Mouse (Mus musculus): ENCODE data around the gene Tesk2. TPM values are rescaled to one million over a fixed set of nuclear protein-coding genes. Genes with fewer than 3 reads are reported as not detected.

Tesk2 gene
- polyA plus RNA-seq, 1 experiment = 3.1 TPM

DNA sequence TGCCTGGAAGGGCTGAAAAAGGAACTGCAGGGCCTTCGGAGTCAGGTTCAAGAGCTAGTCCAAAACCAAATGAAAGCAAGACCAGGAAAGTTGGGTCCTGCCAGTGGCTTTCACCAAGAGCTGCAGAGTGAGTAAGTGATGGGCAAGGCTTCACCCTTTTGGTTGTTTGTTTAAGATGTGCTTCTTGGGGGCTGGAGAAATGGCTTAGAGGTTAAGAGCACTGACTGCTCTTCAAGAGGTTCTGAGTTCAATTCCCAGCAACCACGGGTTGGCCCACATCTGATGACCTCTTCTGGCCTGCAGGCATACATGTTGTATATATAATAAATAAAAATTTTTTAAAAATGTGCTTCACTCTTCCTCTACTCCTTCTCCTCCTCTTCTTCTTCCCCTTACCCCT lies 10.6 kb upstream of the Tesk2 start:
- Histone ChIP-seq H3K36me3 (ENCODE audit: control insufficient read depth, insufficient read depth, low read length) (peaks cover 4% of the 10 kb centered on the region; the same call in 1 of the 2 replicates), H3K4me3 (ENCODE audit: extremely low read depth, insufficient read depth, insufficient read length) (no peak overlapping the region), H3K4me1 (ENCODE audit: control insufficient read depth, insufficient read depth, insufficient read length) (no peaks in the 10 kb centered on the region; the same call in 1 of the 2 replicates), H3K27ac (ENCODE audit: insufficient read depth, low read length) (no peak overlapping the region), H3K27me3 (ENCODE audit: control insufficient read depth, insufficient read depth, low read length) (no peaks in the 10 kb centered on the region)
- 86% methylated on average over 2 of the region's 2 CpGs for WGBS
- TF ChIP-seq CTCF (IDR thresholded peaks at IDR 0.05; ENCODE audit: extremely low read depth, insufficient read depth, insufficient read length, insufficient replicate concordance) (no peak), POLR2A (IDR thresholded peaks at IDR 0.05; ENCODE audit: low read depth, low read length) (no peak)
- DNase-seq (ENCODE audit: low read depth in 1 of 2, low spot score in 2 of 2) = no peak

- no peak for DNase-seq (ENCODE audit: low read depth in 1 of 2, low spot score in 2 of 2)
- Histone ChIP-seq H3K4me1 (ENCODE audit: control insufficient read depth, insufficient read depth, insufficient read length) (no peaks in the 10 kb centered on the region; the same call in 1 of the 2 replicates), H3K27me3 (ENCODE audit: control insufficient read depth, insufficient read depth, low read length) (no peaks in the 10 kb centered on the region), H3K4me3 (ENCODE audit: extremely low read depth, insufficient read depth, insufficient read length) (no peak overlapping the region), H3K27ac (ENCODE audit: insufficient read depth, low read length) (no peak overlapping the region), H3K36me3 (ENCODE audit: control insufficient read depth, insufficient read depth, low read length) (peaks cover 3% of the 10 kb centered on the region; the same call in 1 of the 2 replicates)
- TF ChIP-seq CTCF (IDR thresholded peaks at IDR 0.05; ENCODE audit: extremely low read depth, insufficient read depth, insufficient read length, insufficient replicate concordance) (no peak), POLR2A (IDR thresholded peaks at IDR 0.05; ENCODE audit: low read depth, low read length) (no peak)
- WGBS = 96% methylated on average over 1 of the region's 1 CpGs
These were observed 8.2 kb upstream of the Tesk2 start for GRCm38 (mm10) chr4:116712536-116712935.

- Histone ChIP-seq H3K27ac (ENCODE audit: insufficient read depth, low read length) (no peak overlapping the region), H3K27me3 (ENCODE audit: control insufficient read depth, insufficient read depth, low read length) (no peaks in the 10 kb centered on the region), H3K4me1 (ENCODE audit: control insufficient read depth, insufficient read depth, insufficient read length) (no peaks in the 10 kb centered on the region), H3K36me3 (ENCODE audit: control insufficient read depth, insufficient read depth, low read length) (peaks cover 3% of the 10 kb centered on the region; the same call in 1 of the 2 replicates), H3K4me3 (ENCODE audit: extremely low read depth, insufficient read depth, insufficient read length) (no peak overlapping the region)
- TF ChIP-seq POLR2A (IDR thresholded peaks at IDR 0.05; ENCODE audit: low read depth, low read length) (no peak), CTCF (IDR thresholded peaks at IDR 0.05; ENCODE audit: extremely low read depth, insufficient read depth, insufficient read length, insufficient replicate concordance) (peak; percentile 66; the same call in 1 of the 2 replicates)
- DNase-seq (ENCODE audit: low read depth in 1 of 2, low spot score in 2 of 2) = peak; percentile 56 to 60
- WGBS = 29% methylated on average over 3 of the region's 3 CpGs
These were observed 1.4 kb upstream of the Tesk2 start for GRCm38 (mm10) chr4:116719396-116719795.

DNA sequence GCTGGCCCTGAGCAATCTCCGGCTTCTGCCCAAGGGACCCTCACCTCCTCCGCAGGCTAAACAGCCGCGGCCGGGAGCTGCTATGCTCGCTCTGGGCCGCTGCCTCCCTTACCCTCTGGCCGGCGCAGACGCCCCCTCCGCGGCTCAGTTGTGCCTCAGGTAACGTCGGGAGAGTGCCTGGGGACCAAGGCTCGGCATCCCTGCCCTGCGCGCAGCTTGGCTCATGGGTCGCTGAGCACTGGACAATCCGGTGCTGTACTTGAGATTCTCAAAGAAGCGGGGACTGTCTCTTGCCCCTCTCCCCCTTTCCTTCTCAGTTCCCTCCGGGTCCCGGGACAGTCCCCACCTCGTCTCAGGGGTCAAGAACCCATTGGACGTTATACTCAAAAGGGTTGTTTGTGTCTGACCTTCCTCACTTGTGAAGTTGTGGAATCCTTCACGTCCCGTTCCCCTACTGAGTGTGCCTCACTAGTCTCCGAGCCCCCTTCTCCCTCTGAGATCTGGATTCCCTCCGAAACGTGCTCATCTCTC lies 415 bp downstream of the Tesk2 start:
- Histone ChIP-seq H3K4me3 (ENCODE audit: extremely low read depth, insufficient read depth, insufficient read length) (peak overlapping the region; percentile 75), H3K27ac (ENCODE audit: insufficient read depth, low read length) (peak overlapping the region; percentile 64), H3K36me3 (ENCODE audit: control insufficient read depth, insufficient read depth, low read length) (no peaks in the 10 kb centered on the region), H3K27me3 (ENCODE audit: control insufficient read depth, insufficient read depth, low read length) (no peaks in the 10 kb centered on the region), H3K4me1 (ENCODE audit: control insufficient read depth, insufficient read depth, insufficient read length) (no peaks in the 10 kb centered on the region)
- no peak for DNase-seq (ENCODE audit: low read depth in 1 of 2, low spot score in 2 of 2)
- TF ChIP-seq CTCF (IDR thresholded peaks at IDR 0.05; ENCODE audit: extremely low read depth, insufficient read depth, insufficient read length, insufficient replicate concordance) (no peak), POLR2A (IDR thresholded peaks at IDR 0.05; ENCODE audit: low read depth, low read length) (no peak)
- 1% methylated on average over 29 of the region's 29 CpGs for WGBS

- Histone ChIP-seq H3K27ac (ENCODE audit: insufficient read depth, low read length) (no peak overlapping the region), H3K4me1 (ENCODE audit: control insufficient read depth, insufficient read depth, insufficient read length) (no peaks in the 10 kb centered on the region), H3K36me3 (ENCODE audit: control insufficient read depth, insufficient read depth, low read length) (no peaks in the 10 kb centered on the region), H3K4me3 (ENCODE audit: extremely low read depth, insufficient read depth, insufficient read length) (no peak overlapping the region), H3K27me3 (ENCODE audit: control insufficient read depth, insufficient read depth, low read length) (no peaks in the 10 kb centered on the region)
- WGBS = 85% methylated on average over 7 of the region's 7 CpGs
- no peak for TF ChIP-seq POLR2A (IDR thresholded peaks at IDR 0.05; ENCODE audit: low read depth, low read length)
- TF ChIP-seq CTCF (IDR thresholded peaks at IDR 0.05; ENCODE audit: extremely low read depth, insufficient read depth, insufficient read length, insufficient replicate concordance) = no peak
- no peak for DNase-seq (ENCODE audit: low read depth in 1 of 2, low spot score in 2 of 2)
These were observed 1.5 kb downstream of the Tesk2 start for GRCm38 (mm10) chr4:116722230-116722629.

GRCm38 (mm10) chr4:116725444-116725843 lies 4.7 kb downstream of the Tesk2 start:
- H3K27ac ChIP-seq (ENCODE audit: insufficient read depth, low read length) = no peak overlapping the region
- H3K36me3 ChIP-seq (ENCODE audit: control insufficient read depth, insufficient read depth, low read length) = no peaks in the 10 kb centered on the region
- H3K27me3 ChIP-seq (ENCODE audit: control insufficient read depth, insufficient read depth, low read length) = no peaks in the 10 kb centered on the region
- H3K4me3 ChIP-seq (ENCODE audit: extremely low read depth, insufficient read depth, insufficient read length) = no peak overlapping the region
- no peak for DNase-seq (ENCODE audit: low read depth in 1 of 2, low spot score in 2 of 2)
- no peaks in the 10 kb centered on the region for H3K4me1 ChIP-seq (ENCODE audit: control insufficient read depth, insufficient read depth, insufficient read length)
- WGBS = 83% methylated on average over 5 of the region's 5 CpGs
- TF ChIP-seq CTCF (IDR thresholded peaks at IDR 0.05; ENCODE audit: extremely low read depth, insufficient read depth, insufficient read length, insufficient replicate concordance) (no peak), POLR2A (IDR thresholded peaks at IDR 0.05; ENCODE audit: low read depth, low read length) (no peak)

- no peak overlapping the region for H3K4me3 ChIP-seq (ENCODE audit: extremely low read depth, insufficient read depth, insufficient read length)
- TF ChIP-seq CTCF (IDR thresholded peaks at IDR 0.05; ENCODE audit: extremely low read depth, insufficient read depth, insufficient read length, insufficient replicate concordance) = no peak
- no peak for TF ChIP-seq POLR2A (IDR thresholded peaks at IDR 0.05; ENCODE audit: low read depth, low read length)
These were observed 6.7 kb downstream of the Tesk2 start for GRCm38 (mm10) chr4:116727401-116727800.

More at GRCm38 (mm10) chr4:116727401-116727800, 6.7 kb downstream of the Tesk2 start:
- no peak for DNase-seq (ENCODE audit: low read depth in 1 of 2, low spot score in 2 of 2)
- H3K4me1 ChIP-seq (ENCODE audit: control insufficient read depth, insufficient read depth, insufficient read length) = no peaks in the 10 kb centered on the region
- H3K27me3 ChIP-seq (ENCODE audit: control insufficient read depth, insufficient read depth, low read length) = no peaks in the 10 kb centered on the region
- H3K36me3 ChIP-seq (ENCODE audit: control insufficient read depth, insufficient read depth, low read length) = no peaks in the 10 kb centered on the region
- 88% methylated on average over 3 of the region's 3 CpGs for WGBS
- no peak overlapping the region for H3K27ac ChIP-seq (ENCODE audit: insufficient read depth, low read length)

All from spleen, adult 2 months (tissue).